Mouse (Mus musculus) spleen, embryonic (tissue): ENCODE measurements at regions not wholly inside any gene's neighbourhood (a gene's known extent, or its start where the extent isn't known, plus 50 kb on each side); places are given as distances from the start of the nearest gene placed in this dataset.

Experiments used
- CTCF ChIA-PET: fragments of 350-600 bp; sonication (Branson Sonifier 250); formaldehyde crosslinking; loops from one replicate; lab custom pipeline; 2022; lab: Charles Lee

DNA sequence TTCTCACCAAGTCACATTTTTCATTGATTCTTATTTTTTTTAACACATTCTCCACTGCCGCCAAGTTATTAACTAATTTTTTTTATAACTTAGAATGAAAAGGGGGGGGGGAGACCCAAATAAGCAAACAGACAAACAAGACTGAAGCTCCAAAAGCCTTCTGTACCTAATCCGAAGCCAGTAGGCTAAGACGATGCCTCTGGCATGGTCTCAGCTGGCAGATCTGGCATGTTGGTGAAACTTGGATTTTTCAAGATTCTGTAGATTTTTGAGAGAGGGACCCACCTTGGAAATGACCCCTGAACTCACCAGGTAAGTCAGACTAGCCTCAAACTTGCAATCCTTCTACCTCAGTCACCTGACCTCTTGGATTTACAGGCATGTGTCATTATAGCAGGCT is 208.7 kb downstream of the Cd47 start:
- CTCF ChIA-PET: interaction anchor here (0.6 kb wide), 1 partner anchor 258 kb away, joined by 4 read pairs; no protein-coding TSS in a partner anchor

DNA sequence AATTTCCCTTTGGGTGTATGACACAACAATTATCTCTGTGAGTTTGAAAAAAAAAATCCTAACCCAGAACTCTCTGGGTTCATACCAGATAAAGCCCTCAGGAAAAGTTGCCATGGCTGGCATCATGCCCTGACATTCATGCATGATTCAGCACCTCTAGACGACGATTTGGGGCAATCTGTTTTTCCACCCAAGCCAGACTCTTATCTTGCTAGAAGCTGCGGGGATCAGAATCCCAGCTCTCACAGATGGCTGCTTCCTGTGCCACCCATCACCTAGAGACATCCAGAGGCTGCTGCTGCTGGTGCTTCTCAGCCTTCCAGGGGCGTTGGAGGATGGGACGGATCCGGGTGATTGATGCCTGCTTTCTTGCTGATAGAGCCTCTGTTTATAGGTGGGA is 209.2 kb downstream of the Cd47 start:
- CTCF ChIA-PET: no interaction called here

DNA sequence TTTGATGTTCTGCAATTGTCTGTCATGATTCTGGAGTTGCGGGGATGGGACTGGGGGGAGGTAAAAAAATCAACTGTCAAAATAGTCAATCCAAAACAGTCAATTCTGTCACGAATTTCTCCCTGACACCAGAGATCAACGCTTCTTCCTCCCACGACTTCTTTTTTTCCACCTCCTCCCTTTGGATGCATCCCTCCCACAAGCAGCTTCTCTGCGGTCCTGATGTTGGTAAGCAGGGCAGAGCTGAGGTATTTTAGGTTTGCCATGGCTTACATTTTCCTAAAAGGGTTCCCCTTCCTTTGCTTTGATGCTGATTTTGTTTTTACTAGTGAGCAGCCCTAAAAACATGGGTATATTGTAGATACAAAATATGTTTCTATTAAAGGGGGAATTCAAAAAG is 209.7 kb downstream of the Cd47 start:
- CTCF ChIA-PET: no interaction called here

DNA sequence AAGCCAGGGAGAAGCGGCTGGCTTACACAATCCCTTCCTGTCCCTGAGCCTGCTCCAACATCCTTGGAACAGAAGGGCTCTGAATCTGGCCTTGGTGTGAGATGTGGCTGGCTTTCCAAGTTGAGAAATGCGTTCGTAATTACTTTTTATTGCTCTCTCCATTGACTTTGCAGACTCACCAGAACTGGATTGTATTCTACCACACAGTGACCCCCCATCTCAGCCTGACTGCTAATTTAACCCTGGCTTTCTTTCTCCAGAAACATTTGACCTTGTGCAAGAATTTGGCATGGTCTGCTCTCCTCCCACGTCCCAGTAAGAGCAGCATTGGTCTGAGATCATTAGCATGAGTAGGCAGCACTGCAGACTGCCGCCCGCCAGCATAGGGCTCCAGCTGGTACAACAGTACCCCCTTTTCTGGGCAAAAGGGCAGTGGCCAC is 210.2 kb downstream of the Cd47 start:
- CTCF ChIA-PET: no interaction called here

DNA sequence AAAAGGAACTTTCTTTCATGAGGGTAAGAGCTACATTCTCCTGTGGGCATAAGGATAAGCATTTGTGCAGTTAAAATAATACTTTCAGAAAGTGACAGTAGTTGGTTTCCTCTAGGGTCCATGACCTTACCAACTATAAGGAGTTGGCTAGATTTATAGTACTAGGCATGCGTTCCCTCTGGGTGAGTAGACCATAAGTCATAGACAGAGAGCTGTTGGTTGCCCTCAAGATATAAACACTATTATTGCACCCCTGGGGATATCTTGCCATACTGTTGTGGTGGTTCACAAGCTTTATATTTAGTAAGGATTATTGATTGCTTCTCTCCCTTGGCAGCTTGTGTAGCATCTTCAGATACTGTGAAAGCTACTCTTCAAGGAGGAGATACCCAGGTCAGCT is 223.6 kb downstream of the Cd47 start:
- CTCF ChIA-PET: no interaction called here

DNA sequence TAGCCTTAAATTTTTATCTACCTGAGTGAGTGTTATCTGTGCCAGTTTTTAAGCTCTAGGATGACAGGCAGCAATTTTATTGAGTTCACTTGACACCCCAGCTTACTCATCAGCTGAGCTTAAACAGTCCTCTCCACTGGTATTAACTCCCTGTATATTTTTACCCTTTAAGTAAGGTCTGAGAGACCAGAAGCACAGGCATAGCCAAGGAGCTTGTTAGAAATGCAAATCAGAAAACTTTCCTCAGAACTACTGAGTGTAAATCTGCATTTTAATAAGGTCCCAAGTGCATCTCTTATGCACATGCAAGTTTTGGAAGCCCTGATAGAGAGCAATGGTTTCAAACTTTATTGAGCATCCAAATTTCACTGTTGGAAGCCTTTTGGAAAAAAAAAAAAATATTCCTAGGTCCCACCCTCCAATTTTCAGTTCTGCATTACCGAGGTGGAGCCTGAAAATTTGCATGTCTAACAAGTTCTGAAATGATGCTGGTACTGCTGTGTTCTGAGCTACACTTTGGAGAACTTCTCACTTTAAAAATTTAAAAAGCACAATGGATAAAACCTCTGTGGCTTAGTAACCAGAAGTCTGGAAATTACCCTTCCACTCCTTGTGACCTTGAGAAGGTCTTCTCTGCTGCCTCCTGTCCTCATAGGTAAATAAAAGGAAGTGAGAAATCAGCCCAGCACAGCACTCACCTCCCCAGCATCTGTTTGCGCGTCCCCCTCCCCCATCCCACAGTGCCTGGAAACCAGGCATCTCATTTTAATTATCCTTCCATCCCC is 226.0 kb downstream of the Cd47 start:
- CTCF ChIA-PET: interaction anchor here (0.7 to 1.0 kb wide), 2 partner anchors 123 to 237 kb away, joined by 3 to 4 read pairs; no protein-coding TSS in a partner anchor

DNA sequence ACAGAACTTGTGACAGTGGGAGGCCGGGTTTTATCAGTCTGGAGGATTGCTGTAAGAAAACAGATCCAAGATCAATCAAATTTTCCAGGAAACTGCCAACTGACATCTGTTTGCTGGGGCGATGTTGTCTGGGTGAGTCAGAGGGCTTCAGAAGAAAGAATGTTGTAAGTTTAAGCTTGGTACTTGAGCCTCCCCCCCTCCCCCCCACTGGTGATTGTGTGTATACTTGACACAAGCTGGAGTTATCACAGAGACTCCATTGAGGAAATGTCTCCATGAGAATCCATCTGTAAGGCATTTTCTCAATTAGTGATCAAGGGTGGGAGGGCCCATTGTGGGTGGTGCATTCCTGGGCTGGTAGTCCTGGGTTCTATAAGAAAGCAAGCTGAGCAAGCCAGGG is 226.9 kb downstream of the Cd47 start:
- CTCF ChIA-PET: interaction anchor here (0.7 to 1.0 kb wide), 2 partner anchors 19 to 238 kb away, joined by 3 to 9 read pairs; no protein-coding TSS in a partner anchor

DNA sequence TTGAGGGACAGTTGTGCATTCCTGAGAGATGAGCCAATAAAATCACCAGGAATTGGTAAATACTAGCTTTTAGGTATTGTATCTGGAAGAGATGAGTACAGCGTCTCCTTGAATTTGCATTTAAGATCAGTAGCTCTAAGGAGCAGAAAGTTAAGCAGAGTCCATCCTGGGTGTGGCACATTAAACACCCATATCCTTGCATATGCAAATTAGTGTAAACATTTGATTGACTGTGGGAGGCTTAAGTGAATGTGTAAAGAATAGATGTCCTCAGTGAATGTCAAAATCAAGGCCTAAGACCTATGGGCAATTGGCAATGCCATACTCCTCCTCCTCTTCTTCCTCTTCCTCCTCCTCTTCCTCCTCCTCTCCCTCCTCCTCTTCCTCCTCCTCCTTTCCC is 229.4 kb downstream of the Cd47 start:
- CTCF ChIA-PET: no interaction called here

DNA sequence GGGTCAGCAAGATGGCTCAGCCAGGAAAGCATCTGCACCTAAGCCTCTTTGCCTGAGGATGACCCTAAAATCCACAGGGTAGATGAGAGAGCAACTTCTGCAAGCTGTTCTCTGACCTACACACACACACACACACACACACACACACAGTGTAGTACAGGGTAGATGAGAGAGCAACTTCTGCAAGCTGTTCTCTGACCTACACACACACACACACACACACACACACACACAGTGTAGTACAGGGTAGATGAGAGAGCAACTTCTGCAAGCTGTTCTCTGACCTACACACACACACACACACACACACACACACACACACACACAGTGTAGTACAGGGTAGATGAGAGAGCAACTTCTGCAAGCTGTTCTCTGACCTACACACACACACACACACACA is 230.0 kb downstream of the Cd47 start:
- CTCF ChIA-PET: interaction anchor here (0.7 kb wide), 1 partner anchor 156 kb away, joined by 4 read pairs; no protein-coding TSS in a partner anchor

DNA sequence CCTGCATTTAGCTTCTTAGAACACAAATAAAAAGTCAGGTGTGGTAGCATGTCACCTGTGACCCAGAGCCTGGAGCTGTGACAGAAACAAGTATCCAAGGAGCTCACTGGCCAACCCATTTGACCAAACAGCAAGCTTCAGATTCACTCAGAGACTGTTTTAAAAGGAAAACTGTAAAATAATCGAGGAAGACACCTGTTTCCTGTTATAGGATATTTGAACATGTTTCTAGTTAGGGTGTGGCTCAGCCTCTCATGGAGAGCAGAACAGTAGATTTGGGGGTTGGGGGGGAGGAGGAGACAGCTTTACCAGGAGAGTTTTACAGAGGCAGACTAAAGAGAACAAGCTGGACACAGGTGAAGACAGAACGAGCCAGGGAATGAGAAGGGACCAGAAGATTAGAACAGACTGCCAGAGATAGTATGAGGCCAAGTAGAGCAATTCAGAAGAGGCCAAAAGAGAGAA is 230.6 kb downstream of the Cd47 start:
- CTCF ChIA-PET: interaction anchor here (0.7 kb wide), 2 partner anchors 157 to 1495 kb away, joined by 3 to 4 read pairs; no protein-coding TSS in a partner anchor

DNA sequence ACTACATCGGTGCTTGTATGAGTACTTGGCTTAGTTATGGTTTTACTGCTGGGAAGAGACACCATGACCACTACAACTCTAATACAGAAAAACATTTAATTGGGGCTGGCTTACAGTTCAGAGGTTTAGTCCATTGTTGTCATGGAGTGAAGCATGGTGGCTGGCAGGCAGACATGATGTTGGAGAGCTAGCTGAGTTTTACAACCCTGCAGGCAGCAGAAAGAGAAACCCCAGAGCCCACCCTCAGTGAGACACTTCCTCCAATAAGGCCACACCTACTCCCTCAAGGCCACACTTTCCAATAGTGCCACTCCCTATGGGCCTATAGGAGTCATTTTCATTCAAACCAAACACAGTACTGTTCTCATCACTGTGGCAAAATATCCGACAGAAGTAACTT is 232.5 kb downstream of the Cd47 start:
- CTCF ChIA-PET: no interaction called here

DNA sequence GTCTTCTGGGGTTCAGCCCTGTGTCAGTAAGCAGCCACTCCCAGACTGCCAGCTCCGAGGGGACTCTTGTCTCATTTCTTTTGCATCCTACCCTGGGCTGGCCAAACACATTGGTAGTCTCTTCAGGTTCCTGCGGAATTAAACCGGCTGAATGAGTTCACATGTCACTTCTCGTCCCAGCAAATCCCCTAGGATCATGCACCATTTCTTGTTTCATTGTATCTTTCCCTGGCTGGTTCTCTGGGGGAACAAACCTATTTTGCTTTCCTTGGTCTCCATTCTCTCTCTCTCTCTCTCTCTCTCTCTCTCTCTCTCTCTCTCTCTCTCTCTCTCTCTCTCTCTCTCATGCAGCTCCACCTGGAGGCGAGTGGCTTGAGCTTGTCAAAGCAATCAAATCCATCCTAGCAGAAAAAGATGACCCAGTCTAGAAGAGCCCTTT is 236.0 kb downstream of the Cd47 start:
- CTCF ChIA-PET: no interaction called here

DNA sequence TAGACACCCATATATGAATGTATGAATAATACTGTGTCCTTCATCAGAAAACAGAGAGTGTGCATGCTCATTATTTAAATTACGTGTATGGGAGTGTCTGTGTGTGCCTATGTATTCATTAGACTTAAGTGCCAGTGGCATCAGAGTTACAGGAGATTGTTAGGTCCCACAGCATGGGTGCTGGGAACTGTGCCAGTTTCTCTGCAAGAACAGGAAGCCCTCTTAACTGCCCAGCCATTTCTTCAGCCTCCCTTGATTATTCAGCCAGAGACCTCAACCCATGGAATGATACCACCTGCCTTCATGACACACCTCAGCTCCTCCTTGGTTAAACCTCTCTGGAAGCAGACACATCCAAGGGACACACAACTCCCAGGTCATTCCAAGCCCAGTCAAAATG is 243.8 kb downstream of the Cd47 start:
- CTCF ChIA-PET: no interaction called here

DNA sequence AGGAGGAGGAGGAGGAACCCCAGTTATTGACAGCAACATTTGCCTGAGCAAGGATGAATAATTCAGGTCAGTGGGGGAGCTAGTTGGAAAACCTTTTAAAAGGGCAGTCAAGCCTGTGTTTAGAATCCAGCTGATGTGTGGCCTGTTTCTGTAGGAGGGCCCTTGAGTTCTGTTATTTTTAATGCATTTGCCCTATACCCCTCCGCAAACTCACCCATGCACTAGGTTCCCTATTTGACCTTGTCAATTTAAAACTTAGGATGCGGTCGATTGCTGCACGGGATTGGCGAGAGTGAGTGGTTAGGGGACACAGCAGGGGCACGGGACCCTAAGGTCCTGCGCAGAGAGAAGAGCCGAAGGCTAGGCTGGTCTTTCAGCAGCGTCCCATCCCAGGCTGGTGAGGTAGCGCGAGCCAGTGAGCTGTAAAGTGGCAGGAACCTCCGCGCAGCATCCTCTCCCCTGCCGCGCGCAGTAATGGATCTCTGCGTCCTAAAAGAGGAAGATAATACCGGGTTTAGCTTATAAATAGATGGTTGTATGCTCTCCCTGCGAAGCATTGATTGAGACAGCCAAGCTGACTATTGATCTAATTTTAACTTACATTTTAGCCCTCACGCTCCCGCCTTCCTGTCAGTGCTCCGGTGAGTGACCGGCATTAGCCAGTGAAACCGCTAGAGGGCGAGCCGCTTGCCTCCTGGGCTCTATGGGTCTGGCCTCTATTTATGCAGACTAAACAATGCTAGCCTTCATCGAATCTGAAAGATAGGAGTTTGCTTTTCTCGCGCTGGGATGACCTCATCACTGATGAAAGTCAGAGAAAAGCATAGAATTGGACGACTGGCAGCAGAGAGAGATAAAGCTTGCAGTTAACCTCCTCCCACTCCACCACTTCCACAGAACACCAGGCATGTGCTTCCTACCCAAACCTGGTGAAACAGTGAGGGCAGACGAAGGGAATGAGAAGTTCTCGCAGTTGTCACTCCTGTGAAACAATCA is 245.5 kb downstream of the Cd47 start:
- CTCF ChIA-PET: interaction anchor here (0.6 kb wide), 2 partner anchors 19 to 63 kb away, joined by 4 to 9 read pairs; no protein-coding TSS in a partner anchor

DNA sequence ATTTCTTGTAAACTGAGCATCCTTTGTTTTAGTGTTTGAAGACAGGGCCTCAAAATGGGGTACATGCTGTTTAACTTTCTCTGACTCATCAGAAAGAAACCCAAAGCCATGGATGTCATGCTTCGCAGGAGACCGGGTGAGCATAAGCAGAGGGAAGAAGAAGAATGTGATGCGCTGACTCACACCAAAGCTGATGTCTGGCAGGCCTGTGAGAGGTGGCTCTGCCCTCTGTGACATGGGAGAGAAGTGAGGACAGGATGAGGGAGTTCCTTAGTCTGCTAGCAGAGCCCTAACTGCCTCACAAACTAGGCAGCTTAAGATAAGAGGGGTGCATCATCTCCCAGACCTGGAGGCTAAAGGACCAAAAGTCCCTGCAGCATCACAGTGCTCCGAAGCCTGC is 263.2 kb downstream of the Cd47 start:
- CTCF ChIA-PET: no interaction called here

DNA sequence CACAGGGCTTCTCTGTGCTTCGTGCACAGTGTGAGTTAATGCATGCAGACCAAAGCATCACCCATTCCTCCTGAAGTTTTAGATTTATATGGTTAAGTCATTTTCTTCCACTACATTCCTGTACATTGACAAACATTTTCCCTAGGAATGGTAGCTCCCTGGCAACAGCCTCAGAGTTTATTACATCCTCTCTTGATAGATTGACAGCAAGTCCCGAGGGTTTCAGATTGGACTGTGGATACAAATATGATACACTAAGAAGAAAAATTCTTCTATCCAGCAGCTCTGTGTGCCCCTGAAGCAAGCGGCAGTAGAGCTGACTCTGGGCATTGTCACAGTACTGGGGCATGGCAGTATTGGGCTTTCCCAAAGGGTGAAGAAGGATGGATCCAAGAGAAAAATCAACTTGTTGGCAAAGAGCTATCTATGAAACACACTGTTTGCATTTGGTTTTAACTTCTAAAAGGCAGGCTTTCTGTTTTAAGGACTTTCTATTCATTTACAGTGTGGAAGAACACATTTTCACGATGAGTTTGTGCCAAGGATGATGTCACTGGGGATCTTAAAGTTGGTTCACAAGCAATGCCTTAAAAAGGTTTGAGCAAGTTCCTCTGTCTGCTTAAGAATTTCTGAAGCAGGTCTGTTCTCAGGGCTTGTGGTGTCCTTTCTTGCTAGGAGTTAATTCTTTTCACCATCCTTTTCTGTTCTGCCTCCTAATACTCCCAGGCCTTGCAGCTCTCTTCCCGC is 265.2 kb downstream of the Cd47 start:
- CTCF ChIA-PET: no interaction called here

DNA sequence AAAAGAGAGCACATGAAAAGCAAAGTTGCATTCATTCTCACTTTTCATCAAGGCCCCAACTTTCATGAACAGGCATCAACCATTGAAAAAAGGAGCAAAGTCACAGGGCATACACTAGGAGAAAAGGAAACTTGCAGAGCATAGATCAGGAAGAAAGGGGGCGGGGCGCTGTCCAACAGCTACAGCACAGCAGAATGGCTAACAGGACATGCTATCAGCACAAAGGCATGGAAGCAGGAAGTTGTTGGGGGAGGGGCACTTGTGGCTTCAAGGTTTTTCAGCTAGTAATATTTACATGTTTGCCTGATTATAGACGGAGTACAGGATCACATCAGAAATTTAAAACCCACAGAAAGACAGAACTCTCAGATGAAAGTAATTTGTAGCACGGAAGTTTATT is 268.7 kb downstream of the Cd47 start:
- CTCF ChIA-PET: no interaction called here

DNA sequence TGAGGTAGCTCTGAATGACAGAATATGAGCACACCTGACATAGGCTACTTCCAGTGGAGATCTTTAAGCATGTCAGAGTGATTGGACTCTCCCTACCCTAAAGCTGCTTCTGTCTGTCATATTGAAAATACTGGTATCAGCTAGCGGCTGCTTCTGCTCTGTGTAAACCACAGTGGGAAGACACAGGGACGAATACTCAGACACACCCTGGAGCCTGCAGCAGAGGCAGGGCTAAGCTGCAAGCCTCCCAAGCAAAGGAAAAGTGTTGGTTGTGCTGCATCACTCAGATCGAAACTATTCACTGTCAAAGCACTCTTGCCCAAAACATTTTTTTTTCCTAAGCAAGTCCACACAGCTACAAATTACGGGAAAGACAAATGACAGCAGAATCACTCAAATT is 270.4 kb downstream of the Cd47 start:
- CTCF ChIA-PET: no interaction called here

DNA sequence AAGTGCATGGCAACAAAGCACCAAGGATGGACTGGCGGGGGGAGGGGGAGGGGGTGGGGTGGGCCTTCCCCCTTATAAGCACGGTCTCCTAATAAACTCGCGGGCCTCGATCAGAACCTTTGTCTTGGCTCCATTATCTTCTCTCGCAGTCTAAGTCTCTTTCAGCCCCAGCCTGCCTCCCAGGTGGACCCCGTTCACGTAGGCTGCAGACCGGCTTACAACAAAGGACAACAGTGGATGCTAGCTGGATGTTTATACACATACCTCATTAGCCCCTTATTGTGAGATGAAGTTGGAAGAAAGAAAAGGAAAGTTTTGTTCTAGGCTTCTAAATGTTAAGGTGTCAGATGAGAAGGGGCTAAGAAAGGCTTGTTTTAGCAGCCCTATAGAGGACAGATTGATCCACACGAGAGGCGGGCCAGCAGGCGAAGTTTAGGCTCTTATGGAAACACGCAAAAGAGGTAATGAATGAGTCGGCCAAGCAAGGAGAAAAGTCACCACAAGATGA is 272.6 kb downstream of the Cd47 start:
- CTCF ChIA-PET: no interaction called here

DNA sequence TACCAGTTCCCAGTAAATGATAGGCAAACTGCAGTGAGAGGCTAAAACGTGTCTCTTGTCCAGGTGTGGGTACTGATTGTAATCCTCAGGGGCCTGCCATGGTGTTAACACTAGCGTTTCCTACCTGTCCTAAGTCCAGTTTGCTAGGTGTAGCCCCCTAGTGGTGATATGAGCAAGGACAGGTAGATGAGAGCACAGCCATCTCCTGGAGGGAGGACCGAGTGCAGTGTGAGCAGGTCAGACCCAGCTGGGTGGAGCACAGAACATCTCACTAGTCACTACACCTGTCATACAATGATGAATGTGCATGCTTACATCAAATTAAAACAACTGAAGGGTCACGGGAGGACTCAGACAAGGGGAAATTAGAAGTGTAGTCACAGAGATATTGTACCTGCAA is 273.6 kb downstream of the Cd47 start:
- CTCF ChIA-PET: no interaction called here

DNA sequence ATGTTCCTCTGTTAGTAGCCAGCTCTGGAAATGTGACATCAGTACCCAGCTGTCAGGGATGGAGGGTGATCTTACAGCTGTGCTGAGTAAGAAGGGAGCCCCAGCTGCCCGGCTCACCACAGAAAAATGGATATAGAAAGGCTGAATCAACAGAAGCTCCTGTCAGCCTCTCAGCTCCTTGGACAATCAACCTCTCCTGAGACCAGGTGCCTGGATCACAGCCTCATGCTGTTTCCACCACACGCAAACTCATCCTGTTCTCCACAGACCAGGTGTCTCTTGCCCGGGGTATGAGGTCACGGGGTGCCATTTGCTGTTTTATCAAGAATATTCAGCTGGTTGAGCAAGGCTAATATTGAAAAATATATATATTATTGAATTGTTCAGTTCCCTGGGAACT is 275.3 kb downstream of the Cd47 start:
- CTCF ChIA-PET: no interaction called here
